ENCODE assay signal across 11 mouse cellular contexts in the genomic region with DNA sequence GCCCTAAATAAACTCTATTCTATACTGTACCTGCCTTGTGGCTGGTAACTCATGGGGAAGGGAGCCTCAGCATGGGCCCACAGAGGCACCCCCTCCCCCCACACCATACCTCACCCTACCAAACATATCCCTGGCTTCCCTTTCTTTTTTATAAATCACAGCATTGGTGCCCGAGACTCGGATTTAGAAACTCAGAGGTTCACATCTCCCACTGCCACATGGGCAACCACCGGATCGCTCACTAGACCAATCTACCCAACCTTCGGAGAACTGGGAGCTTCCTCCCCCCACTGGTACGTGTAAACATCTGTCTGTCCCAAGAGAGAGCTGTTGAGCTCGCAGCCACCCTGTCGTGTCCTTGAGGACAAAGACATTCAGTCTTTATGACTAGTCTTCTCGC. TPM values are rescaled to one million over a fixed set of nuclear protein-coding genes. Genes with fewer than 3 reads are reported as not detected.
DNase-seq lines count a peak whose midpoint lies in the region; ATAC-seq and TF ChIP-seq lines count a peak whose summit lies in the region.
"Had no signal": no experiment of that assay in that cellular context is flagged by ENCODE, and none has a peak within 500 bp of the region (broad histone marks: within the 10 kb centered on the region; RNA-seq: fewer than 3 reads in every experiment).

No protein-coding gene starts in this region.

- WGBS in hindbrain, embryonic 13.5 days = 38% methylated on average over 9 of the region's 9 CpGs
- 22% methylated on average over 9 of the region's 9 CpGs for WGBS in midbrain, embryonic 14.5 days

- no peaks in the 10 kb centered on the region for H3K36me3 ChIP-seq in hindbrain, embryonic 13.5 days
- H3K36me3 ChIP-seq in midbrain, embryonic 14.5 days (ENCODE audit: control insufficient read depth, insufficient read depth, low read length) = no peaks in the 10 kb centered on the region

- peak overlapping the region; percentile 74 for H3K9ac ChIP-seq in hindbrain, embryonic 13.5 days
- peak overlapping the region; percentile 44; the same call in 1 of the 2 replicates for H3K9ac ChIP-seq in midbrain, embryonic 14.5 days (replicated peaks; ENCODE audit: low read length)

- DNase-seq in heart, adult 11 months = peak; percentile 87
- no peak for DNase-seq in heart, adult 18-20 months
- no peak for DNase-seq in midbrain, embryonic 14.5 days
- no peak for DNase-seq in spleen, postnatal 4 days (ENCODE audit: low spot score in 2 of 2)
- DNase-seq in adrenal gland, adult (ENCODE audit: inconsistent age in 2 of 2, low spot score in 1 of 2) = no peak
- no peak for DNase-seq in left cerebral cortex, adult 8-10 months (ENCODE audit: low spot score in 2 of 2)
- DNase-seq: kidney, postnatal 14 days had no signal

- no peaks in the 10 kb centered on the region for H3K27me3 ChIP-seq in hindbrain, embryonic 13.5 days
- no peaks in the 10 kb centered on the region for H3K27me3 ChIP-seq in midbrain, embryonic 14.5 days (ENCODE audit: control insufficient read depth, insufficient read depth, low read length)

- H3K4me3 ChIP-seq in cortical plate, adult 2 months (ENCODE audit: insufficient read depth, low read length) = peak overlapping the region; percentile 43; the same call in 1 of the 2 replicates
- H3K4me3 ChIP-seq in hindbrain, embryonic 13.5 days = peak overlapping the region; percentile 49
- H3K4me3 ChIP-seq in midbrain, embryonic 14.5 days (replicated peaks; ENCODE audit: low read depth, low read length) = peak overlapping the region; percentile 33

- H3K27ac ChIP-seq in cortical plate, adult 2 months (ENCODE audit: insufficient read depth, low read length) = no peak overlapping the region
- no peak overlapping the region for H3K27ac ChIP-seq in hindbrain, embryonic 13.5 days
- H3K27ac ChIP-seq in midbrain, embryonic 14.5 days (replicated peaks; ENCODE audit: low read depth, low read length) = peak overlapping the region; percentile 62; the same call in 1 of the 2 replicates

- TF ChIP-seq POLR2A in cortical plate, adult 2 months (IDR thresholded peaks at IDR 0.05; ENCODE audit: extremely low read depth, insufficient read depth, low read length) = no peak

- no peak for TF ChIP-seq CTCF in cortical plate, adult 2 months (IDR thresholded peaks at IDR 0.05; ENCODE audit: extremely low read depth, insufficient read depth, low read length)

- H3K4me2 ChIP-seq in hindbrain, embryonic 13.5 days = peak overlapping the region; percentile 72
- peak overlapping the region; percentile 65 for H3K4me2 ChIP-seq in midbrain, embryonic 14.5 days (ENCODE audit: low read length)

- peaks cover 2% of the 10 kb centered on the region for H3K4me1 ChIP-seq in cortical plate, adult 2 months (ENCODE audit: control insufficient read depth, insufficient read depth, low read length)
- peaks cover 32% of the 10 kb centered on the region for H3K4me1 ChIP-seq in hindbrain, embryonic 13.5 days (replicated peaks)
- H3K4me1 ChIP-seq in midbrain, embryonic 14.5 days (ENCODE audit: control insufficient read depth, insufficient read depth, low read length) = peaks cover 16% of the 10 kb centered on the region

- no peaks in the 10 kb centered on the region for H3K9me3 ChIP-seq in hindbrain, embryonic 13.5 days
- no peaks in the 10 kb centered on the region for H3K9me3 ChIP-seq in midbrain, embryonic 14.5 days (ENCODE audit: control insufficient read depth, low read length)

- ATAC-seq in hindbrain, embryonic 13.5 days (ENCODE audit: low FRiP score) = no peak
- ATAC-seq in midbrain, embryonic 14.5 days (ENCODE audit: low FRiP score, low TSS enrichment) = no peak

RNA-seq across cellular contexts. Expression of gene Vrk3, which starts 3.9 kb away (rescaled TPM):
- total RNA-seq in heart, adult 18-20 months (2021) = 10 to 100 TPM; 23.9 to 30.9 TPM
- 32.6 and 35.7 TPM in 2 replicates for polyA plus RNA-seq in cortical plate, adult 2 months (2012; rRNA removed)
- polyA plus RNA-seq in hindbrain, embryonic 13.5 days (2015; fragmentation: Nextera tagmentation; extraction: Ambion mirVana) = 28.4 and 33.0 TPM in 2 replicates
- polyA plus RNA-seq in midbrain, embryonic 14.5 days (2014; fragmentation: Nextera tagmentation; extraction: Ambion mirVana) = 22.6 and 26.8 TPM in 2 replicates
- total RNA-seq in left cerebral cortex, adult 8-10 months (2022) = 10 to 100 TPM; 26.8 to 33.5 (median 30.9) TPM

RNA-seq across cellular contexts. Expression of gene Zfp473, which starts 6.6 kb away (rescaled TPM):
- not detected for total RNA-seq in heart, adult 18-20 months (2021)
- 0.40 TPM in 2 replicates for polyA plus RNA-seq in cortical plate, adult 2 months (2012; rRNA removed)
- 0.78 and 0.91 TPM in 2 replicates for polyA plus RNA-seq in hindbrain, embryonic 13.5 days (2015; fragmentation: Nextera tagmentation; extraction: Ambion mirVana)
- polyA plus RNA-seq in midbrain, embryonic 14.5 days (2014; fragmentation: Nextera tagmentation; extraction: Ambion mirVana) = 0.58 and 0.89 TPM in 2 replicates
- under 1 TPM; 0.23 to 0.55 (median 0.42) TPM for total RNA-seq in left cerebral cortex, adult 8-10 months (2022)

RNA-seq across cellular contexts. Expression of gene Izumo2, which starts 35.7 kb away (rescaled TPM):
- total RNA-seq in heart, adult 18-20 months (2021) = not detected
- not detected in 2 replicates for polyA plus RNA-seq in cortical plate, adult 2 months (2012; rRNA removed)
- not detected in 2 replicates for polyA plus RNA-seq in hindbrain, embryonic 13.5 days (2015; fragmentation: Nextera tagmentation; extraction: Ambion mirVana)
- polyA plus RNA-seq in midbrain, embryonic 14.5 days (2014; fragmentation: Nextera tagmentation; extraction: Ambion mirVana) = not detected in 2 replicates
- total RNA-seq in left cerebral cortex, adult 8-10 months (2022) = not detected
- polyA plus RNA-seq: heart, embryonic 11.5 days; lung, embryonic 16.5 days had no signal
